Mouse (Mus musculus): ENCODE measurements at regions not wholly inside any gene's neighbourhood (a gene's known extent, or its start where the extent isn't known, plus 50 kb on each side); places are given as distances from the start of the nearest gene placed in this dataset.

- TF ChIP-seq POLR2A (IDR thresholded peaks at IDR 0.05; ENCODE audit: control insufficient read depth, low read depth, low read length) (no peak), CTCF (IDR thresholded peaks at IDR 0.05; ENCODE audit: control insufficient read depth, insufficient read depth, insufficient replicate concordance, low read depth, low read length) (no peak)
These were observed 277.6 kb downstream of the Ccser2 start for GRCm38 (mm10) chr14:36691018-36691417.

All from testis, adult 2 months (tissue).